In genomic region chr14:57057563-57058321, GRCm38 (mm10) we compare ENCODE assay signal across 7 mouse cellular contexts. TPM values are rescaled to one million over a fixed set of nuclear protein-coding genes. Genes with fewer than 3 reads are reported as not detected.
DNase-seq lines count a peak whose midpoint lies in the region; ATAC-seq and TF ChIP-seq lines count a peak whose summit lies in the region.

Gja3 (minus strand) TSS chr14:57058100.

- no peak for TF ChIP-seq CTCF in olfactory bulb, adult 2 months (IDR thresholded peaks at IDR 0.05; ENCODE audit: insufficient read depth, low read depth, low read length)

- DNase-seq in spleen, postnatal 4 days (ENCODE audit: low spot score in 2 of 2) = peak; percentile 26 to 66
- no peak for DNase-seq in spleen, adult 18-20 months
- DNase-seq in forebrain, embryonic 11.5 days (ENCODE audit: low spot score) = peak; percentile 75
- peak; percentile 76 for DNase-seq in heart, postnatal 4 days
- peak; percentile 13 for DNase-seq in limb, embryonic 14.5 days (ENCODE audit: low spot score)

- peak within 1 kb of the TSS; percentile 44 for H3K4me3 ChIP-seq in forebrain, embryonic 11.5 days (ENCODE audit: low read depth, low read length)
- H3K4me3 ChIP-seq in limb, embryonic 14.5 days (replicated peaks; ENCODE audit: low read length) = peak within 1 kb of the TSS; percentile 56
- H3K4me3 ChIP-seq in olfactory bulb, adult 2 months (ENCODE audit: insufficient read depth, low read depth, low read length) = peak within 1 kb of the TSS; percentile 51

- under 1% methylated on average over 70 of the region's 79 CpGs for WGBS in forebrain, embryonic 11.5 days
- under 1% methylated on average over 47 of the region's 79 CpGs for WGBS in limb, embryonic 14.5 days
- under 1% methylated on average over 79 of the region's 79 CpGs for WGBS in olfactory bulb, adult 2 months

- ATAC-seq in forebrain, embryonic 11.5 days (replicated peaks; ENCODE audit: low FRiP score) = peak; percentile 27; the same call in 1 of the 2 replicates
- peak; percentile 63 for ATAC-seq in limb, embryonic 14.5 days (ENCODE audit: low FRiP score, low read depth)
- no peak for ATAC-seq in activated CD4-positive, CD25-positive, alpha-beta regulatory T cell, adult 4 months

- peaks cover 38% of the 10 kb centered on the region for H3K27me3 ChIP-seq in forebrain, embryonic 11.5 days (ENCODE audit: control insufficient read depth, insufficient read depth, low read length)
- peaks cover 30% of the 10 kb centered on the region for H3K27me3 ChIP-seq in limb, embryonic 14.5 days (ENCODE audit: control insufficient read depth, insufficient read depth, low read length)

- peak within 1 kb of the TSS; percentile 85 for H3K4me2 ChIP-seq in forebrain, embryonic 11.5 days (ENCODE audit: low read depth, low read length, severe bottlenecking)
- peak within 1 kb of the TSS; percentile 96 for H3K4me2 ChIP-seq in limb, embryonic 14.5 days (replicated peaks; ENCODE audit: low read depth, low read length, severe bottlenecking)

- H3K27ac ChIP-seq in forebrain, embryonic 11.5 days (ENCODE audit: low read depth, low read length) = no peak within 1 kb of the TSS
- no peak within 1 kb of the TSS for H3K27ac ChIP-seq in limb, embryonic 14.5 days (replicated peaks; ENCODE audit: low read depth, low read length)
- no peak within 1 kb of the TSS for H3K27ac ChIP-seq in olfactory bulb, adult 2 months (ENCODE audit: insufficient read depth, low read depth, low read length)

- no peaks in the 10 kb centered on the region for H3K36me3 ChIP-seq in forebrain, embryonic 11.5 days (ENCODE audit: control insufficient read depth, insufficient read depth, low read length)
- H3K36me3 ChIP-seq in limb, embryonic 14.5 days (ENCODE audit: control insufficient read depth, insufficient read depth, low read length) = no peaks in the 10 kb centered on the region

- peaks cover 5% of the 10 kb centered on the region; the same call in 1 of the 2 replicates for H3K4me1 ChIP-seq in forebrain, embryonic 11.5 days (replicated peaks; ENCODE audit: control insufficient read depth, insufficient read depth, low read length)
- peaks cover 7% of the 10 kb centered on the region for H3K4me1 ChIP-seq in limb, embryonic 14.5 days (ENCODE audit: control insufficient read depth, insufficient read depth, low read length)
- H3K4me1 ChIP-seq in olfactory bulb, adult 2 months (ENCODE audit: control insufficient read depth, insufficient read depth, low read length) = peaks cover 13% of the 10 kb centered on the region

- no peak for TF ChIP-seq POLR2A in limb, embryonic 14.5 days (IDR thresholded peaks at IDR 0.05; ENCODE audit: borderline replicate concordance, extremely low read depth, insufficient read depth, insufficient read length)
- no peak for TF ChIP-seq POLR2A in olfactory bulb, adult 2 months (IDR thresholded peaks at IDR 0.05; ENCODE audit: insufficient read depth, low read depth, low read length)

- no peaks in the 10 kb centered on the region for H3K9me3 ChIP-seq in forebrain, embryonic 11.5 days (ENCODE audit: control insufficient read depth, low read length)
- H3K9me3 ChIP-seq in limb, embryonic 14.5 days (ENCODE audit: control insufficient read depth, low read length) = no peaks in the 10 kb centered on the region

- peak within 1 kb of the TSS; percentile 23; the same call in 1 of the 2 replicates for H3K9ac ChIP-seq in forebrain, embryonic 11.5 days (ENCODE audit: low read length)
- H3K9ac ChIP-seq in limb, embryonic 14.5 days (ENCODE audit: low read depth, low read length, severe bottlenecking) = peak within 1 kb of the TSS; percentile 50

RNA-seq across cellular contexts. Expression of gene Gja3, which starts in this region (rescaled TPM):
- polyA plus RNA-seq in forebrain, embryonic 11.5 days (2014; fragmentation: Nextera tagmentation; extraction: Ambion mirVana) = 0.08 TPM in 1 of 2 replicates, not detected in the other
- total RNA-seq in heart, postnatal 4 days (2021) = 10 to 100 TPM; 33.4 to 39.4 TPM
- polyA plus RNA-seq in limb, embryonic 14.5 days (2012; rRNA removed) = 4.1 and 4.7 TPM in 2 replicates
- polyA plus RNA-seq in limb, embryonic 14.5 days (2014; fragmentation: Nextera tagmentation; extraction: Ambion mirVana) = 6.8 and 7.6 TPM in 2 replicates
- polyA plus RNA-seq in olfactory bulb, adult 2 months (2012; ENCODE audit: insufficient read depth, insufficient read length, low replicate concordance, missing spikeins) = not detected in 2 replicates
- not detected for polyA plus RNA-seq in activated CD4-positive, CD25-positive, alpha-beta regulatory T cell, adult 4 months (2017; shearing (Covaris generic))

Comparison
In these comparisons a context has a peak if more than half of its experiments do, and no peak if none do; other contexts are left out.
1. DNase-seq: peak in spleen, postnatal 4 days (2 of 2), heart, postnatal 4 days (single experiment) and limb, embryonic 14.5 days (single experiment); none in spleen, adult 18-20 months (0 of 2).
2. Peak in DNase-seq, ATAC-seq, H3K4me3 ChIP-seq, H3K9ac ChIP-seq and H3K4me2 ChIP-seq in forebrain, embryonic 11.5 days; RNA of the gene not detected or under 1 TPM.
3. Peak in every context shown above with its lines, with median percentiles within 50 percentile points of each other: H3K4me3 ChIP-seq.